Mouse (Mus musculus) kidney, adult 2 months (tissue): ENCODE measurements around the gene 4930467E23Rik.
"Not testable (repeated sequence)": the region's sequence is repeated elsewhere in the genome, so short reads cannot be mapped to it uniquely, and the experiment has no call there.

Source experiments
- CTCF ChIP-seq: fragments of 200-500 bp; conservative IDR thresholded peaks from 2 replicates; pipeline ENCODE4 v1.5.1; 2011; ENCODE audit warnings: low read depth, mild to moderate bottlenecking, control low read depth, low read length, moderate library complexity, mixed read lengths; ENCODE audit not compliant: insufficient read depth, insufficient read length
- POLR2A ChIP-seq: fragments of 200-500 bp; IDR thresholded peaks from one replicate; pipeline ENCODE4 v1.6.1; 2011; ENCODE audit warnings: low read depth, low read length, control low read depth

DNA sequence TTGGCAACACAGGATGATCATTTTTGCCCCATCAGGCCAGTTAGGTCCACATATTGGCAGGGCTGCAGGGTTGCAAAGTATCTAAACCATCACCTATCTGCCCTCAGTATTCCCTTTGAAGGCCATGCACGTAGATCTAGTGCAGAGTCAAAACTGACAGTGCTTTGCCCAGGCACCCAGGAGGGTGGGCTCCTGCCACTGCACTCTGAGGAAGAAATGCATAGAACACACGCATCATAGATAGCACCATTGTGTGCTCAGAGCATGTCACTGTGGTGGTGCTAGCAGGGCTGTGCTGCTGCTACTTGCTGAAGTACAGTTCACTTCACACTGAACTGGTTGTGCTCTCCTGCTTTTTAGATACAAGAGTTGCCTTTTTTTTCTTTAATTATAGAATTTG is at the start of gene 4930467E23Rik:
- not testable (repeated sequence) for TF ChIP-seq CTCF, POLR2A
